Mouse (Mus musculus): ENCODE data around the gene Cops7a.

Gene Cops7a

GRCm38 (mm10) chr6:124965088-124965719 is at the start of gene Cops7a:
Gene Cops7a (minus strand): TSS chr6:124965538.
- peak; percentile 95 for DNase-seq (ENCODE audit: low spot score)

- peak; percentile 82 for DNase-seq (ENCODE audit: low spot score)
Observed at GRCm38 (mm10) chr6:125009181-125010073, 44.1 kb upstream of the Cops7a start.

DNA sequence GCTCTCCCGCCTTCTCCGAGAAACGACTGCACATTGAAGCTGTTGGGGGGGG is 43.6 kb upstream of the Cops7a start, which contains the start of gene Zfp384:
Zfp384 (plus strand) TSS at position 17 of the 52 bp plus-strand sequence.
- DNase-seq (ENCODE audit: low spot score), result no peak

DNA sequence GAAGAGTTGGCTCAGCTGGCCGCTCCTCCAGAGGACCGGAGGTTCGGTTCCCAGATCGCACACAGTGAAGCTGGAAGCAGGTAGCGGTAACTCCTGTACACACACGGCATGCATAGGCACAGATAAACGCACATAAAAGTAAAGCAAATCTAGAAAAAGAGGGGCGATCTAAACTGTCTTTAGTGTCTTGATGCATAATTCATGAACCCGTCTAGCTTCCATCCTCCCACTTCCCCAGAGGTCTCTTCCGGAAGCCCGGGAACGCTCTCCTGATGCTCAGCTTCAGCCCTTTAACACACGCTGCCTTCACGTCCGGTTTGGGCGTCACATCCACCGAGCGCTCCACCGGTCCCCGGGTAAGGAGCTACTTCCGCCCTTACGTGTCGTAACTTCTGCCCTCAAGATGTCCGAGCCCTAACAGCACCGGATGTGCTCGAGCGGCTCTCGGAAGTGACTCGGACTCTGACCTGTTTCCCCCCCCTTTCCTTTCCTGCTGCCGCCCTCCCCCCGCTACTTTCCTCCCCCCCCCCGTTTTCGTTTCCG is 43.3 kb upstream of the Cops7a start:
- peak; percentile 98 for DNase-seq (ENCODE audit: low spot score)

- no peak for DNase-seq (ENCODE audit: low spot score)
Observed at GRCm38 (mm10) chr6:125008060-125008459, 42.7 kb upstream of the Cops7a start.

DNA sequence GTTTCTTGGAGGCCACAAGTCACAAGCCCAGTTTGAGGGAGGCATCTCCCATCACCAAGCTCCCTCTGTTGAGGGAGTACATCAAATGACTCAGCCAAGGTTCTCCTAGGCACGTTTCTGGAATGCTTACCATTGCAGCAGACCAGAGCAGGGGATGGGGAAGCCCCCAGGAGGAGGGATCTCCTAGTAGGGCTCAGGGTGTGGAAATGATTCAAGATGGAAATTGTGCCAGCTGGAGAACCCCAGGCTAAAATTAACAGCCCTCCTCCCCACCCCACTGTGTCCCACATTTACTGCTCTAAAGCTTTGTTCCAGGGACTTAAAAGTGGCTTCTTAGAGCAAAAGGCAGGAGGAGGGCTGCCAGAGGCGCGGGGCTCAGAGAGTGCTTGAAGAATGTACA is 39.7 kb upstream of the Cops7a start:
- DNase-seq (ENCODE audit: low spot score), result no peak

DNA sequence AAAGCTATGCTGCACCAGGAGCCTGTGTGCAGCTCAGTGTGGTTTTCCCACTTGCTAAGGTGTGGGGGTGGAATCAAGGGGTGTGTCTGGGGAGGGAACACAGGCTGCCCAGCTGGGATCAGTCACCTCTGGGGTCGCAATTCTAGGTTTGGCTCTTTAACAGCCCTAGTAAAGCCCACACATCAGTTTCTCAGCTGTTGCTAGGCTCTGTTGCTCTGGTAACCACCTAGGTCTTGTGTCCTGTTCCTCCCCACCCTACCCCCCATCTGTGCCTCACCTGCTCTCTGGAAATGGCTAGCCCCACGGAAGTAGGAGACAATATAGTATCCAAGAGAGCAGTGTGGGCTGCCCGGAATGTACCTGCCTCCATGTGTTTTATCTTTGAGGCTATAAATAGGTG is 38.4 kb upstream of the Cops7a start:
- DNase-seq (ENCODE audit: low spot score), result no peak

DNA sequence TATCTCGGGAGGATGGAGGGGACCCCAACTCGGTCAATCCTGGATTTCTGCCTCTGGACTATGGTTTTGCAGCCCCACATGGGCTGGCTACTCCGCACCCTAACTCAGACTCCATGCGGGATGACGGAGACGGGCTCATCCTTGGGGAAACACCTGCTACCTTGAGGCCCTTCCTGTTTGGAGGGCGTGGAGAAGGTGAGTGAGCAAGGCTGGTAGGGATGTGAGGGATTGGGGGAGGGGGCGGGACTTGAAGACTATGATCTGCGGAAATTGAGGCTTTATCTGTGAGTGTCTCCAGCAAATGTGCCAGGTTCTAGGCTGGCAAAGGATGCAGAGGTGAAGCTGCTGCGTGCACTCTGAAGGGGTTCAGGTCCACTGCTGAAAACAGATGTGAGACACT is 34.2 kb upstream of the Cops7a start:
- no peak for DNase-seq (ENCODE audit: low spot score)

GRCm38 (mm10) chr6:124999091-124999490 is 33.8 kb upstream of the Cops7a start:
- no peak for DNase-seq (ENCODE audit: low spot score)

GRCm38 (mm10) chr6:124998066-124998465 is 32.7 kb upstream of the Cops7a start:
- no peak for DNase-seq (ENCODE audit: low spot score)

DNA sequence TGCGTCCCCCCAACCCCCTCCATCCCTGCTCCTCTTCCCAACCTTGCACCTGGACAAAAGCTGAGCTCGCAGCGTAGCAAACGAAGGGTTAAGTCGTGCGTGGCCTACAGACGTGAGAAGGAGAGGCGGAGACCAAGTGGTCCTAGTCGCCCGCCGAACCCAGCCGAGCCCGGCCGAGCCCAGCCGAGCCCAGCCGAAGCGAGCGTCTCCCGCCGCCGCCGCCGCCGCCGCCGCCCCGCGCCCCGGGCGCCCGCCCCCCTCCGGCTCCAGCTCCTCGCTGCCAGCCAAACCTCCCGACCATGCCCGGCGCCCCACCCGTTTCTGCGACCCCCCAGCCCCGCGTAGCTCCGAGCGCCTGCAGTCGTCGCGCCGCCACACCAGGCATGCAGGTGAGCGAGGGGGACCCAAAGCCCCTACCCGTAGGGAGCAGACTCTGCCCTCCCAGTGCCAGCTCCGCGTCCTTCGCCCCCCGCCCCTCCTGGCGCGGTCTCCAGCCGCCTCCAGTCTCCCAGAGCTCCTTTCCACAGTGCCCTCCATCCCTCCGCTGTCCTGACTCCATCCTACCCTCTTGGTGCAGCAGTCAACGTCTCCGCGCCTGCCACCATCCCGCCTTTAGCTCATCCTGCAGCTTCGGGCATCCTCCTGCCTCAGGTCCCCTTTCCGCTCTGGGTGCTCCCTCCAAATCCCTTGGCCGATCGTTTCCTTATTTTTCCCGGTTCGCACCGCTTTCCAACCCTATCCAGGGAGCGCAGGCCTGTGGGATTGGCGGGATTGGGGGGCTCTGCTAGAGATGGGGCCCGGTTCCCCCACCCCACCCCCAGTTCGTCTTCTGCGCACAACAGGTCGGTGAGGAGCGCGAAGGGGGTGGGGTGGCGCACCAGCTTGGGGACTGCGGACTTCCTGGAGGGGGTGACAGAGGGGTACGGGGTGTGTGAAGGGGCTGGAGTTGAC is 31.5 kb upstream of the Cops7a start, which contains the start of gene Pianp:
Pianp (plus strand) TSS at position 144 of the 951 bp plus-strand sequence.
- no peak for DNase-seq (ENCODE audit: low spot score)

DNA sequence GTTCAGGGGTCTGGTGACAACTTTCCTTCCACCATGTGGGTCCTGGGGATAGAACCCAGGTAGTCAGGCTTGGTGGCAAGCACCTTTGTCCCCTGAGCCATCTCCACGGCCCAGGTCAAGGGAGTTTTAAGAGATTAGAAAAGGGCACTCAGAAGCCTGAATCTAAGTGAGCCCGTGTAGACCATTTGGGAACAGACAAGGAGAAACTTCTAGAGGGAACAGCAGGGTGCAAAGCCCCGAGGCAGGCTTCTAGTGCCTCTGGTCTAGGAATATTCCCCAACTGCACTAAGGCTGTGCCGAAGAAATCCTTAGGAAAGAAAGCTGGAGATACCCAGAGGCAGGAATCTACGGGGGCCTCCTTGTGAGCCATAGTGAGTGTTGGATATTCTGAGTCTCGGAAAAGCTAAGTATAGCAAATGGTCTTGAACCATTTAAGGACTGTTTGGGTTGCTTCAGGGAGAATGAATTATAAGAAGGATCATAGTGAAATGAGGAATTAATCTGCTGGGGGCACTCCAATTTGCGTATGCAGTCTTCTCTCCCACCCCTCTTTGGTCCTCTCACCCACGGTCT is 30.6 kb upstream of the Cops7a start:
- no peak for DNase-seq (ENCODE audit: low spot score)

DNA sequence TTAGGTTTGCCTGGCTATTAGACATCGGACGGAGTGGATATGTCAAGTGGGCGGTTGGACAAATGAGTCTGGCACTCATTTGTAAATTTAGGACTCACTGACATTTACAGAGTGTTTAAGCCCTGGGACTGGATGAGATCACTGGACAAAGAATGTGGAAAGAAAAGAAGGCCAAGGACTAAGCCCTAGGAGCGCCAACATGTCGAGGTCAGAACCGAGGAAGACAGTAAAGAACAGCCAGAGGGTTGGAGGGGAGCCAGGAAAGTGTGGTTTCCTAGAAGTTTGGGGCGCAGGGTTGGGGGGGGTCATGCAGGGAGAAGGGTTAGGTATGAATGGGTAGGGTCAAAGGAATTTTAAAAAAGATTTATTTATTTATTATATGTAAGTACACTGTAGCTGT is 29.9 kb upstream of the Cops7a start:
- DNase-seq (ENCODE audit: low spot score), result no peak

- DNase-seq (ENCODE audit: low spot score), result no peak
Observed at GRCm38 (mm10) chr6:124993876-124994275, 28.5 kb upstream of the Cops7a start.

GRCm38 (mm10) chr6:124993365-124993764 is 28.0 kb upstream of the Cops7a start:
- no peak for DNase-seq (ENCODE audit: low spot score)

DNA sequence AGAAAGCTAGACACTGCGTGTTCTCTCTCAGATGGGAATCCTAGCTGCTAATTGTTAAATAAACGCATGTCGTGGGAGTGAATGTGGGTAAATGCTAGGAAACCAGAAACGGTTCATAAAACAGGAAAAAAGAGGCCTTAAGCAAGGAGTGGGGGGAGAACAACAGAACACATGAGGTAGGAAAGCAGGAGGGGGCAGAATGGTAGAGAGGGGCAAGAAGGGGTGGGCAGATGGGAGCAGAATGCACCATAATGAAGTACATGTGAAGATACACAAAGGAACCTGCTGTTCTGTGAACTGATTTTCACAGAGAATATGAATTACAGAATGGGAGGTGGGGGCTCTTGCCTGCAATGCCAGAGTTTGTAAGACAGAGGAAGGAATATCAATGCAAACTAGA is 26.9 kb upstream of the Cops7a start:
- DNase-seq (ENCODE audit: low spot score), result no peak

GRCm38 (mm10) chr6:124967766-124968165 is 2.4 kb upstream of the Cops7a start:
- no peak for DNase-seq (ENCODE audit: low spot score)

DNA sequence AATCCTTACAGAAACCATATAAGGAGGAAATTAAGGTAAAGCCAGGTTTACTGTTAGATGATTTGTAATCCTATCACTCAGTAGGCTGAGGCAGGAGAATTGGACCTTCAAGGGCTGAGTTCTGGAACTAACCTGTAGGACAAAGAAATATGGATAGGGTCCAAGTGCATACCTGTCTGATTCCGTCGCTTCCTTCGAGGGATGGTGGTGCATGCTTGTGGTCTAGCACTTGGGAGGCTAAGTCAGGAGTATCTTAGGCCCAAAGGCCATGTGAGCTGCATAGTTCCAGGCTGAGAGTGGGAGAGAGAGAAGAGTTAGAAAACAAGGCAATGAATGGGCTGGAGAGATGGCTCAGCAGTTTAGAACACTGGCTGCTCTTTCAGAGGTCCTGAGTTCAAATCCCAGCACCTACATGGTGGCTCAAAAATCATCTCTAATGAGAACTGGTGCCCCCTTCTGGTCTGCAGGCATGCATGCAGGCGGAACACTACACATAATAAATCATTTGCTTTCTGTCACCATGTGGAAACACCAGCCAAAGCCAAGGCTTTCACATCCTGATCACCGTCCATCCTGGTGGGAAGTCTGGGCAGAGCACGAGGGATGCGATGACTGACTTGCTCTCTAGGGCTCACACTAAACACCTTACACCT is 1.3 kb upstream of the Cops7a start:
- DNase-seq (ENCODE audit: low spot score), result no peak

- DNase-seq (ENCODE audit: low spot score), result no peak
Observed at GRCm38 (mm10) chr6:124965747-124966146, 409 bp upstream of the Cops7a start.

DNA sequence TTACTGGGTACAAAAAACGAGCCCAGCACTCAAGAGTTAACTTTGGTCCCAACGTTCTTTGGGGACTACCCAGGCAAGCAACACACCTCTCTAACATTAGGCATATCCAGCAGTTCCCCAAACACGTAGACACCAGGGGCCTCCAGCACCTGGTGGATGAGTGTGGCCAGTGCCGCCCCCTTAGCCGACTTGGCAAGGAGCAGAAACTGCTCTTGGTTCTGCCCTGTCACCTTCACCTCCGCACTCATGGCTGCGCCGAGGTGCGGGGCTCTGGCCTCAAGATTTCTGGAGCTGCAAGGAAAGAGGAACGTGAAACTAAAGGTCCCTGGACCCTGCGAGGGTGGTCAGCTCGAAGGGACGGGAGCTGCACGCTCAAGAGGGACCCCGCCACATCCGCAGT is 700 bp downstream of the Cops7a start:
- DNase-seq (ENCODE audit: low spot score), result no peak

DNA sequence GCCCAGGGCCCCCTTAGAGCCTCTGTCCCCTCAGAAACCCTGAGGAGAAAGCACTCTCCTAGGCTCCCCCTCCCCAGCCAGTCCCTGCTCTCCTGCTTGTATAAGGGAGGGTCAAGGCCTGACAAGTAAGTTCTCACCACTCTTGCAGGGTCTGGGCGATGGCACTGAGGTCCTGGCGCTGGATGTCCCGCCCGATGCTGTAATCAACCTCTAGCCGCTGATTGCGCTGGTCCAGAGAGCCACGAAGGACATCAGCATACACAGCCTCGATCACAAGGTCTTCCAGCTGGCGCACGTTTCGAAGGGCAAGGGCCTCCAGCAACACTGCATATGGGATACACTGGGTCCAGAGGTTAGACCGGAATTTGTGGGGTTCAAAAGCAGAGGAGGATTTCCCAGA is 4.3 kb downstream of the Cops7a start:
- no peak for DNase-seq (ENCODE audit: low spot score)

DNA sequence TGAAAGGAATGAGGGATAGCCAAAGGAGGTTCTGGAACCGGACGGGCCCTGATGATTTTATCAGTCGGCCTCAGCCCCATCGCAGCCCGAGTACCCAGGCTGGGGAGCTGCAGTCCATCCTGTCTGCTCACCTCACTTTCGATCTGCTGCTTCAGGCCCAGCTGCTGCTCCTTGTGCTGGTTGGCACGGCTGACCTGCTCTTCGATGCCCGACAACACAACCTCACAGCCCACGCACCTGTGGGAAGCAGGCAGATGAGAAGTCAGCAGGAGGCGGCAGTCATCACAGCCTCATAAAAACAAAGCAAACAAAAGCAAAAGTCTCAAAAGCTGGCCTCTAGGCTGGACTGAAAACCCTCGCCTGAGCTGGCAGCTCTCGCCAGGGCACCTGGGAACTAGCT is 5.4 kb downstream of the Cops7a start:
- DNase-seq (ENCODE audit: low spot score), result no peak

Data from testis, postnatal 14 days (tissue).